Mouse (Mus musculus) gastrocnemius, postnatal 36 days (tissue): ENCODE results near the gene Etfdh. TPM values are rescaled to one million over a fixed set of nuclear protein-coding genes. Genes with fewer than 3 reads are reported as not detected.
A peak's percentile ranks its signal among the peaks of the same experiment; 100 is the strongest.

Experiments used
- DNase-seq, 2 experiments: peaks; one replicate each; pipeline ENCODE4 v3.0.0; 2022
- intact Hi-C: fragments of 180-260 bp; cut with DNase I; formaldehyde crosslinking; loops from one replicate; pipeline ENCODE4 v1.15.1; 2025
- long read RNA-seq, 2 experiments: library from polyadenylated mRNA; stranded (forward); transcript quantifications; one replicate each; pipeline ENCODE4 v2.0.0; 2021
- total RNA-seq, 2 experiments: library from RNA; stranded (reverse); gene quantifications; 2 replicates each; pipeline ENCODE4 v1.2.3; 2021

Etfdh gene
- 100 to 1,000 TPM; 102 to 123 TPM for total RNA-seq
- long read RNA-seq, experiment 1, transcript Etfdh-201 (13 exons, 2,377 nt): major isoform, 59 of 78 reads
- long read RNA-seq, experiment 1, partial matches to known transcripts: 16 of 78 reads
- long read RNA-seq, experiment 1, other reads (novel, unspliced or antisense): 2 of 78 reads
- long read RNA-seq, experiment 2, transcript Etfdh-201 (13 exons, 2,377 nt): major isoform, 103 of 125 reads
- long read RNA-seq, experiment 2, partial matches to known transcripts: 18 of 125 reads
- long read RNA-seq, experiment 2, other reads (novel, unspliced or antisense): 3 of 125 reads

DNA sequence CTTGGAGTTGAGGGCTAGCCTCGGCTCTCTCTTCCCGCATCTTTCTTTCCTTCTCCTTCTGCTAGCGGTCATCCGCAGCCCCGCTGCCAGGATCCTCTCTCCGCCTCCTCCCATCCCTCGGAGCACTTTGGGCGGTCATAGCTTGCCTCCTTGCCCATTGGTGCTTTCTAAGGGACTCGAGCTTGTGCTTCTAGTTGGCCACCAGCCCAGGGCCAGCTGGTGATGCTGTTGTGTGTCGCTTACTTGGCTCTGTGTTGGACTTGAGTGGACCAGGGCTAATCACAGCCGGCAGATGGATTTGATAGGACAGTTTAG, at the start of gene Etfdh:
Gene Etfdh (minus strand): TSS at position 85 of the 315 bp plus-strand sequence.
- intact Hi-C loops: no loop called here
- peak; percentile 60 to 62 for DNase-seq

DNA sequence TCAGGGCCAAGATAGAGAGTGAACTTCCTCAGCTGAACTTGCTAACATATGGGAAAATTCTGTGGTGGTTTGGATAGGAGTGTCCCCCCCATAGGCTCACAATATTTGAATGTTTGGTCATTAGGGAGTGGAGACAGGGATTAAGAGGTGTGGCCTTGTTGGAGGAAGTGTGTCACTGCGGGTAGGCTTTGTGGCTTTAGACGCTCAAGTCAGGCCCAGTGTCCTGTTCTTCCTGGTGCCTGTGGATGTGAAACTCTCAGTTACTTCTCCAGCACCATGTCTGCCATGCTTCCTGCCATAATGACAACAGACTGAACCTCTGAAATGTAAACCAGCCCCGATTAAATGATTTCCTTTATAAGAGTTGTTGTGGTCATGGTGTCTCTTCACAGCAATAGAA, 47.1 kb upstream of the Etfdh start:
- DNase-seq: no peak
- intact Hi-C loops: no loop called here

DNA sequence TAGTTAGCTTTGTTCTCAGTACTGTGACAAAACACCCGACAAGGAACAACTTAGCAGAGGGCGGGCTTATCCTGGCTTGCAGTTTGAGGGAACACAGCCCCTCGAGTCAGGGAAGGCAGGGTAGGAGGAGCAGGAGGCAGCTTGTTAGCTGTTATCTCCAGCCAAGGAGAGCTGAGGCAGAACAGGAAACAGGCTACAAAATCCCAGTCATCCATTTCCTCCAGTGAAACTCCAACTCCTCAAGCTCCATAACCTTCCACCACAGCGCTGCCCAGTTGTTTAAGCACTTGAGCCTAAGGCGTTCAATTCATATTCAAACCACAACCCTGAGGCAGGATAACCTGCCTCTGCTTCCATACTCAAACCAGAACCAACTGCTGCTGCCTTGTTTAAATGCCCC, 45.3 kb upstream of the Etfdh start:
- intact Hi-C loops: no loop called here
- DNase-seq: no peak

DNA sequence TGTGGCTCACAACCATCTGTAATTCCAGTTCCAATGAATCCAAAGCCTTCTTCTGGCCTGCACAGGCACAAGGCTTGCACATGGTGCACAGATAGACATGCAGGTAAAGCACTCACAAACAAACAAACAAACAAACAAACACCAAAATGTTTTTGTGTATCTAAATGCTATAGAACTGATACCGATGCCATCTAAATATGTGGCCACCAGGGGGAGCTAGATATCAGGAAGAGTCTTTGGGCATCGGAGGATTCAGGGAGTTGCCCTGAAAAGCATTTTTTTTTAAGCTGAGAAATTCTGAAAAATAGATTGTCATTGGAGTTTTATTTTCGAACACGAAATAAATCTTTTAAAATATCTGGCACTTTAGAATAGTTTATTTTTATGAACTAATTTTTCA, 43.8 kb upstream of the Etfdh start:
- intact Hi-C loops: loop anchor here (1.0 kb wide), 2 partner anchors 71 to 136 kb away; no protein-coding TSS in a partner anchor
- peak in 1 of 2 experiments; percentile 43 for DNase-seq

DNA sequence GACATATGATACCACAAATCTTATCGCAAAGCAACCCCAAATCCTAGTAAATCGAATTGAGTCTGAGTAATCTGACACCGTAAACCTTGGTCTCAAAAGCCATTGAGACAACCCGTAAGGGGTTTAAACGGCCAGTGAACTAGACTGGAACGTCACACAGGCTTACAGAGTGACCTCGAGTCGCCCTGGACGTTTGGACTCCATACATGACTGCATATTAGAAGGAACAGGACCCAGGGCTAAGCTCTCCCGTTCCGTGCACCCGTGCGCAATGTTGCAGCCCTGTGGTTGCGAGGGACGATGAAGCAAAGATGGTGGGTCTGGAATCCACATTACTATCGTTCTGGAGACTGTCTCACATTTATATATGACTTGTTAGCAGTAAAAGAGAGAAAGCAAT, 42.9 kb upstream of the Etfdh start:
- intact Hi-C loops: no loop called here
- no peak for DNase-seq

DNA sequence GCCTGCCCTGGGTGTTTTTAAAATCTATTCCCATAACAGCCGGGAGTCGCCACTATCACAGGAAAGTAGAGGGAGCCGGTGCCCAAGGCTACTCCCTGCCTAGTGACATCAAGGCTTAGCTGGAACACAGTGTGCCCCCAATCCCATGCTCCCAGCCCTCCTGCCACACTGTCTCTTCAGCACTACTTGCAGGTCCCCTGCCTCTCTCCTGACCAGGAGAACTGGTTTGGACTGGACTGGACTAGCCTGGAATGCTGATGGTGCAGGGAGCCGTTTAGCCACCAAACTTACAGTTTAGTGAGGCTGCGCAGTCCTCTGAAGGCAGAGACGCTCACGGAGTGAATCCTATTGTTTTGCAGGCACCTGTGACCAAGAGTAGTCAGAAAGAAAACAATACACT, 41.3 kb upstream of the Etfdh start:
- no peak for DNase-seq
- intact Hi-C loops: no loop called here

DNA sequence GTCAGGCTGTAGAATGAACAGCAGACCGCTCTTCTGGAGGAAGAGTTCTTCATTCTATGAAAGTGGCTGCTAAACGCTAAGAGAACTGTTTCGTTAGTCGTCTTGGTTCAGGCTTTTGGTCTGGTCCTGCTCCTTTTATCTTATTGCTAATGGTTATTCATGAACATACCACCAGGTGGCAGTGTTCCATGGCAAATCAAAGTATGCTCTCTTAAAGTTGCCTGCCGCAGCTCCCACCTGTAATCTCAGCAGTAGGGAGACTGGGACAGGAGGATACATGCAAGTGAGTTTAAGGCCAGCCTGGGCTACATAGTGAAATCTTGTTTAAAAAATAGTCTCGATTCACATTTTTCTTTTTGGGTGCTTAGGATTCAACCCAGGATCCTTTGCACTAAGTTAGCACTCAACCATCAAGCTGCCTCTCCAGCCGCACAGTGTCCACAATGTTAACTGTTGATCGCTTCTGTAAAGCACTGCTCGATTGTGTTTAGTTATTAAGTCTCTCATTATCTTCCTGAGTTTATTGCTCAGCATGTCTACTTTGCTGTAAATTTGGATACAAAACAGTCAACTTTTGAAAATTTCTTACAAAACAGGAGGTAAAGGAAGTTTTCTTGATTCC, 35.6 kb upstream of the Etfdh start:
- no peak for DNase-seq
- intact Hi-C loops: no loop called here

DNA sequence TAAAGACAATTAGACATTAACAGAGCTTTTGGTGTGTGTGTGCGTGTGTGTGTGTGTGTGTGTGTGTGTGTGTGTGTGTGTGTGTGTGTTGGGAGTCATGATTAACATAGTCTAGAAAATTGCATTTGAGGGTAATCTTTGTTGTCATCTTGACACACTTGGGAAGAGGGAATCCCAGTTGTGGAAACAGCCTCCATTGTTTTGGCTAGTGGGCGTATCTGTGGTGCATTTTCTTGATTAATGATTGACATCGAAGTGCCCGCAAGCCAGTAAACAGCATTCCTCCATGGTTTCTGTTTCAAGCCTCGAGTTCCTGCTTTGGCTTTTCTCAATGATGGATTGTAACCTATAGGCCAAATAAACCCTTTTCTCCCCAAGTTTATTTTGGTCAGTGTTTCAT, 27.4 kb upstream of the Etfdh start:
- no peak for DNase-seq
- intact Hi-C loops: no loop called here

DNA sequence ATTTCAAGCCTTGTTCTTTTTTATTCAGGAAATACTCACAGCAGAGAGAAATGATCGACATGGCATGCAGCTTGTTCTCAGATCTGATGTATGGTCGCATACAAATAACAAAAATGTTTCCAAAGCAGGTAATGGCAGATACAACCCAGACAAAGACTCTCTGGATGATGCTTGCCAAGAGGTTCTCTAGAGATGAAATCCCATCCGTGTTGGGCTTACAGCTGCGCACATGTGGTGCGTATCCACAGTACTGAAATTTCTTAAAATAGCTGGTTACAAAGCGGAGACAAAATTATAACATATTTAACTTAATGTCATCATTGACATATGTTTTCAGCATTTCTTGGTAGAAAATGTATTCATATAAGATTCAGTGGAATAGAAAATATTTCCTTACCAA, 22.8 kb upstream of the Etfdh start:
- no peak for DNase-seq
- intact Hi-C loops: no loop called here

DNA sequence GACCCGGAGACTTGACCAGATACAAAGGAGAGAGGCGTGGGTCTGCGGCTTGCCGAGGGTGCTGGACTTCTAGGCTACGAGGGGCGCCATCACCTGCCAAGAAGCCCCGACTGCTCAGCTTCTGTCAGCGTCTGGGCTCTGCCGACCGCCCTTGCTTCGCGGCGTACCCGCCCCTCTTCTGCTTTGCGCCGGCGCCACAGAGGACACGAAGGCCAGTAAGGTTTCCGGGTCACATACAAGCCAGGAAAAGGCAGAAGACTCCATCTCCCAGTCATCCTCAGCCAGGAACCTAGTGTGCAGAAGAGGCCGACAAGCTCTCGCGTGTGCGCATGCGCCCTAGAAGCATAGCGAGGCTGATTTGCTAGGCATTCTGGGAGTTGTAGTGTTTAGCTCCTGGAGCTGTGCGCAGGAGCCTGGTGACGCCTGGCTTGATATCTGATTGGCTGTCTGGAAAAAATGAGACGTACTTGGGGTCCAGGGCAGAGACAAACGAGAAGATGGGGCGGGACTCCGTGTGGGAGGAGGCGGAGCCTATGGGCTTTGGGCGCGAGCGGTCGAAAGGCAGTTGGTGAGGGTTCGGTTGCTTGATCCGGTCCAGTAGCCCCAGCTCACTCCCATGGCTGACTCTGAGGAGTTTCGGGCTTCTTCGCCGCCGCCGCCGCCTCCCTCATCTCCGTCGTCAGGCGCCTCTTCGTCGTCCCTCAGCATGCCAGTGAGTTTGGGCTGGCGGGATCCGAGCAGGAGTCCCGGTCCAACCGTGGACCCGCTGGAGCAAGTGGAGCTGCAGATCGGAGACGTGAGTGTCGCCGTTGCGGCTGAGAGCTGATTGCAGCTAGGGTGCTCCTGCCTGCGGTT, 512 bp downstream of the Etfdh start, which contains the start of gene 4930579G24Rik:
Gene 4930579G24Rik (plus strand): TSS at position 519 of the 855 bp plus-strand sequence.
- peak; percentile 89 to 91 for DNase-seq
- intact Hi-C loops: no loop called here

DNA sequence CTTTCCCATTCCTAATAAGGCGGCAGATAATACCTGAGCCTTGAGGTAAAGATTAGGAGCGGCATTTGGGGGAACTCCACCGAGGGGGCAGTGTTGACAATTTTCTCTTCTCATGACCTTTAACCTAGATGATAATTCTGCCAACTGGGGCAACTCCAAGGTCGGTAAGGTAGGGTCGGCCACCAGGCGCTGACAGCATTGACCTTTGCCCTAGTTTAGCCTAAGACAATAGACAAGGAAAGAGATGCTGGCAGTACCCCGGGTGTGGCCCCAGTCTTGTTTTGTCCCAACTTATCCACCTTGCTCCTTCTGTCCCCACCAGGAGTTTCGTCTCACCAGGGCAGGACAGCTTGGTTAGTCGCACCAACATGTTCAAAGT, 1.1 kb downstream of the Etfdh start:
- no peak for DNase-seq
- intact Hi-C loops: no loop called here

DNA sequence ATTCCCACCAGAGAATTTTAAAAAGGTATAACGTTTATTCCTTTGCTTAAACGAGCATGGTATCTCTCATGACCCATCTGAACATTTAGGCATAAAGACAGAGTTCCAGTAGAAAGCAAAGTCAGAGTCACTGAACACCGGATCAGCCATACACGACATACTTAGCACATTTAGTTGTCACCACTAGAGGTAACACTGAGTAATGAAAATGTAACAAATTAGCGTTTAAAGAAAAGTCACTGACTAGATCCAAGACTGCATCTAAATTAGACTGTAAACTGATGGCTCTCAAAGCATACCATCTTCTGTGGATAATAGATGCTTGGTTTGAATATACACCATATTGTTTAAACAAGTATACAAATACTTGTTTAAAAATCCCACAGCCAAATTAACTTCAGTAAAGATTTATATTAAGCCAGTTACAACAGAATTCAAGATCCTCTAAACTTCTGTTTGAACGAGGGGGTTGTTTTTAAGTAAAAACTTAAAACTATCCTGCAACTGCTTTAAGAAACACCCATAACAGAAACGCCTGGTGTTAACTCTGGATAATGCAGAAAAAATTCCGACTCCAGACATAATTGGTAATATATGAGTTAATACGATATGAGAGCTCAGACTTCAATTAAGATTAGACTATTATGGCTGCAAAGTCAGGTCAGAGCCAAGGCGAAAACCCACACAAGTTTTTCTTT, 1.7 kb downstream of the Etfdh start:
- intact Hi-C loops: no loop called here

DNA sequence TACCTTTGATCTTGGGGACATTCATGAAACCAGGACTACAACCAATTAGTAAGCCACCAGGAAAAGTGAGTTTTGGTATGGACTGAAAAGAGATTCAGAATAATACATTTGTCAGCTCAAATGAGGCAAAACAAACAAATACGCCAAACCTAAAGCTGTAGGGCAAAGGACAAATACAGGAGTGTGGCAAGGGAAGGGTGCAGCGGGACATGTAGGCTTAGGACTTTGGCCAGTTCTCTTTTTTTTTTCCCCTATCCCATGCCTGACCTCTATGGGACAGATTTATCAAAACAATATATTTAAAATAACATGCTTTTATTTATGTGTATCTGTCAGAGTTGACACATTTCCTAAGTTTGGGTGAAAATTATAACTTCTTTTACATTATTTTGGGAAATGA, 19.4 kb downstream of the Etfdh start:
- no peak for DNase-seq
- intact Hi-C loops: loop anchor here (10.0 kb wide), 1 partner anchor 535 kb away; no protein-coding TSS in a partner anchor

More for the DNA sequence above, 1.7 kb downstream of the Etfdh start:
- no peak for DNase-seq

DNA sequence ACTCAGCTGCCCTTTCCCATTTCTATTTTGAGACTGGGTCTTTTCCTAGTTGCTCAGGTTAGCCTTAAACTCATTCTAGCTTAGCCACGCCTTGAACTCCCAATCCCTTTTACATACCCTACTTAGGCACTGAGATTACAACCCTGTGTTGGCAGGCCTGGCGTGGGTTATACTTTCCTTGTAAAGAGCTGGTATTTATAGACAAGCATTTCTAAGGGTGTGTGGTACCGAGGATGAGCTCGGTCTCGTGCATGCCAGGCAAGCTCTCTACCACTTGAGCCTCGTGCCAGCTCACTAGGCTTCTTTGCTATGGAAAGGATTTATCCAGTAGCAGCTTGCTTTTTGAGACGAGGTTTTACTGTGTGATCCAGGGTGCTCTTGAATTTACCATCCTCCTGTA, 33.8 kb downstream of the Etfdh start:
- no peak for DNase-seq
- intact Hi-C loops: no loop called here

DNA sequence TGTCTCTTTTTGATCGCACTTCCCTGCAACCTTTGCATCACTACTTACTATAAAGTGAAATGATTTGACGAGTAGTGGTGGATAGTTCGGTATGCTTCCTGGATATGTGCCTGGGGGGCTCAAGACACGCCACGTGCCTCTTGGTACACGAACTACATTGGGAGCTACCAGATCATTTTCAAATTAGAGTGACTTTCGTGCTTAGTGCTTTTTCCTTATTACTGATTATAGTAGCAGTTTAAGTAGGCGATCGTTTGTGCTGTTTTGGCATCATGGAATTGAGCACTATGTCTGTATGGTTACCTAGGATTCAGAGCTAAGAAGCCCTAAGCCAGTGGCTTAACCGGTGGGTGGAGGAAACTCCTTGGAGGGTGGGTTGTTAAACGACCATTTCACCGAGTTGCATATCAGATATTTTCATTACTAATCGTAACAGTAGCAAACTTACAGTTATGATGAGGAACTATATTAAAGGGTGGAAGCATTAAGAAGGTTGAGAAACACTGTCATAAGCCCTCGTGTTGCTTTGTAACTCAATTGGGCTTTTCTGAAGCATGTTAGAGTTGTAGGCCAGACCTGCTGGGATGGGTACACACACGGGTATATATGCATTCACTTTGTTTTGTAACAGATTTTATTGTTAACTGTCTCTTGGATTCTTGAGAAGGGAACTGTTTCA, 37.4 kb downstream of the Etfdh start:
- intact Hi-C loops: loop anchor here (1.0 kb wide), 1 partner anchor 24 kb away; no protein-coding TSS in a partner anchor
- DNase-seq: no peak

DNA sequence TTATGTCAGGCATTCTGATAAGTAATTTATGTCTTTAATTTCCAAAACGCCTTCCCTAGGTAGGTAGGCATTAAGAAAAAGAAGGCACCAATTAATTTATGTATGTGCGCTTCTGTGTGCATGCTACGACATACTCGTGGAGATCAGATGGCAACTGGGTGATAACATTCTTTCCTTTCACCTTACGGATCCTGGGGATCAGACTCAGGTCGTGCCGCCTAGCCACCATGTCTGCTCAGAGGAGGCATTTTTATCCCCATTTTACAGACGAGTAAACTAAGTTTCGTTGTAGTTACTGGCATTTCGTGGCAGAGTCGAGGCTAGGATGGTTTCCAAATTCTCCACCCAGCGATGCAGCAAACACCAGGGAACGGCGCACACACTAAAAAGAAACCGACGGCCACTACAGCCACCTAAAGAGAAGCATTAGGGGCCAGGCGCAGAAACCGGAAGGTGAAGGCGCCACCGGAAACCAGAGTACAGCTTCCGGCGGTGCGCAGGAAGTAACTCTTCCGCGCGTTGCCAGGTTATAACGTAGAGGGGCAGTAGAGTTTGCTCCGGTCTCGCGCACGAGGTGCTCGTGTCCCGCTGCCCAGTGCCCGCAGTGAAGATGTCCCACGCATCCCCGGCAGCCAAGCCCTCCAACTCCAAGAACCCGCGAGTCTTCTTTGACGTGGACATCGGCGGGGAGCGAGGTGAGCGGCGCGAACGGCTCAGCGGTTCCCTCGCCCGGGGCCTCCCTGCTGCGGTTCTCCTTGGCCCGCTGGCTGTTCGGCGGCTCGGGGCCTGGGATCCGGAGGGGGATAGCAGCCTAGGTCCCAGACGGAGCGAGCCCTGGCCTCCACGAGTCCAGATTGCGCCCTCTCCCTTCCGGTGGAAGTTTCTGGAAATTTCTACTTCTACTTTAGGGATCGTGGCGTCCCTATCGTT, 38.2 kb downstream of the Etfdh start, which contains the start of gene Ppid:
Gene Ppid (plus strand): TSS at position 480 of the 930 bp plus-strand sequence.
- DNase-seq: peak; percentile 58 to 65
- intact Hi-C loops: loop anchor here (1.0 kb wide), 1 partner anchor 23 kb away; no protein-coding TSS in a partner anchor

DNA sequence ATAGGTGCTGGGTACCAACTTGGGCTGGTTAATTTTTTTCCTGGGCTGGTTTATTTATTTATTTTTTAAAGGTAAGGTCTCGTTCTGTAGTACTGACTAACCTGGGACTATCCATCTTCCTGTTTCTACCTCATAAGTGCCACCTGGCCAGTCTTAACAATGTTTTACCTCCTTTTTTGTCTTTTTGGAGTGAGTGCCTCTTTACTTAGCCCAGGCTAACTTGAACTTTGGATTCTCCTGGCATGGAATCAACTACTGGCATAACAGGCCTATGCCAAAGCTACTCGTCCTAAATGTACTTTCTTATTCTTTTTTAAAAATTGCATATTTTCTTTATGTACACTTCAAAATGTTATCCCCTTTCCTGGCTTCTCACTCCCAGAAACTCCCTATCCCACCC, 39.6 kb downstream of the Etfdh start:
- DNase-seq: no peak
- intact Hi-C loops: loop anchor here (5.0 kb wide), 4 partner anchors 77 to 637 kb away; partner anchors contain the start of gene Rapgef2

DNA sequence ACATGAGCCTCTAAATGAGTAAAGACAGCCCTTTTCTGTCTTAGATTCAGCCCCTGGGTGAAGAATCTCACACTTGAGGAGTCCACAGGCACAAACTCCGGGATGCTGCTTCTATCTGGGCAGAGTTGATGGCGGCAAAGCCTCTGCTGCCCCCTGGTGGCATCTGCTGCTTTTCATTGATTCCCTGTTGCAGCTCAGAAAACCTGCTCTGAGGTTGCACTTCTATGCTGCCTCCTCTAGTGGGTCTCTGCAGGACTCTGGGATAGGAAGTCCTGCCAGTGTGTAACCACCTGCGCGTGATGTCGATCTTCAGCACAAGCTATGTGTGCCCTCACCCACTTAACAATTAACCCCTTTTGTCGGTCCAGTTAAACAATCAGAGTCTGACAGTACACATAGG, 42.5 kb downstream of the Etfdh start:
- DNase-seq: peak; percentile 78 to 85
- intact Hi-C loops: loop anchor here (2.0 to 5.0 kb wide), 5 partner anchors 75 to 635 kb away; partner anchors contain the start of gene Rapgef2
